Mouse (Mus musculus) gastrocnemius, postnatal 10 days (tissue): ENCODE data around the gene Gpkow. TPM values are rescaled to one million over a fixed set of nuclear protein-coding genes. Genes with fewer than 3 reads are reported as not detected.
A peak's percentile ranks its signal among the peaks of the same experiment; 100 is the strongest.
"Not testable (repeated sequence)": the region's sequence is repeated elsewhere in the genome, so short reads cannot be mapped to it uniquely, and the experiment has no call there.

Experiments used
- DNase-seq: peaks from one replicate; pipeline ENCODE4 v3.0.0; 2021; ENCODE audit warnings: mixed read lengths
- total RNA-seq, 2 experiments: library from RNA; stranded (reverse); gene quantifications; 2 replicates each; pipeline ENCODE4 v1.2.3; 2021

The Gpkow gene
- total RNA-seq, 2 experiments from 2014 or later, result 19.6 to 19.8 TPM

GRCm38 (mm10) chrX:7688321-7688720 is 8.6 kb upstream of the Gpkow start:
- no peak for DNase-seq

- DNase-seq, result no peak
Observed at GRCm38 (mm10) chrX:7690486-7690885, 6.4 kb upstream of the Gpkow start.

- DNase-seq, result no peak
Observed at GRCm38 (mm10) chrX:7692862-7693261, 4.1 kb upstream of the Gpkow start.

GRCm38 (mm10) chrX:7696520-7696919 is 411 bp upstream of the Gpkow start:
- no peak for DNase-seq

GRCm38 (mm10) chrX:7713764-7714134 is 16.8 kb downstream of the Gpkow start:
- not testable (repeated sequence) for DNase-seq

GRCm38 (mm10) chrX:7714135-7714899 is 17.4 kb downstream of the Gpkow start, which contains the start of gene Wdr45:
Wdr45 (plus strand) TSS chrX:7714333.
- peak; percentile 80 for DNase-seq

GRCm38 (mm10) chrX:7716058-7716457 is 19.1 kb downstream of the Gpkow start:
- not testable (repeated sequence) for DNase-seq

- peak; percentile 56 for DNase-seq
Observed at GRCm38 (mm10) chrX:7721514-7722281, 24.8 kb downstream of the Gpkow start, which contains the start of gene Gm45208. Gm45208 (plus strand) TSS chrX:7722245.

- DNase-seq, result no peak
Observed at GRCm38 (mm10) chrX:7722282-7722611, 25.3 kb downstream of the Gpkow start.

- no peak for DNase-seq
Observed at GRCm38 (mm10) chrX:7722691-7723090, 25.8 kb downstream of the Gpkow start.

- no peak for DNase-seq
Observed at GRCm38 (mm10) chrX:7724135-7724534, 27.2 kb downstream of the Gpkow start.

- no peak for DNase-seq
Observed at GRCm38 (mm10) chrX:7725841-7726240, 28.9 kb downstream of the Gpkow start.

GRCm38 (mm10) chrX:7727176-7727575 is 30.2 kb downstream of the Gpkow start:
- DNase-seq, result no peak

- DNase-seq, result peak; percentile 51
Observed at GRCm38 (mm10) chrX:7728215-7728921, 31.4 kb downstream of the Gpkow start, which contains the start of gene Praf2. Praf2 (plus strand) TSS chrX:7728439.

- DNase-seq, result no peak
Observed at GRCm38 (mm10) chrX:7728922-7729265, 32.0 kb downstream of the Gpkow start.

GRCm38 (mm10) chrX:7733571-7734156 is 36.7 kb downstream of the Gpkow start:
- peak; percentile 77 for DNase-seq

GRCm38 (mm10) chrX:7739336-7740081 is 42.6 kb downstream of the Gpkow start:
- DNase-seq, result no peak

- no peak for DNase-seq
Observed at GRCm38 (mm10) chrX:7740082-7740819, 43.3 kb downstream of the Gpkow start.

- no peak for DNase-seq
Observed at GRCm38 (mm10) chrX:7741103-7741502, 44.2 kb downstream of the Gpkow start.

- no peak for DNase-seq
Observed at GRCm38 (mm10) chrX:7743470-7743869, 46.5 kb downstream of the Gpkow start.

- DNase-seq, result no peak
Observed at GRCm38 (mm10) chrX:7744940-7745339, 48.0 kb downstream of the Gpkow start.
